Mouse (Mus musculus): ENCODE data around the gene Fmnl2.

Fmnl2 gene

DNA sequence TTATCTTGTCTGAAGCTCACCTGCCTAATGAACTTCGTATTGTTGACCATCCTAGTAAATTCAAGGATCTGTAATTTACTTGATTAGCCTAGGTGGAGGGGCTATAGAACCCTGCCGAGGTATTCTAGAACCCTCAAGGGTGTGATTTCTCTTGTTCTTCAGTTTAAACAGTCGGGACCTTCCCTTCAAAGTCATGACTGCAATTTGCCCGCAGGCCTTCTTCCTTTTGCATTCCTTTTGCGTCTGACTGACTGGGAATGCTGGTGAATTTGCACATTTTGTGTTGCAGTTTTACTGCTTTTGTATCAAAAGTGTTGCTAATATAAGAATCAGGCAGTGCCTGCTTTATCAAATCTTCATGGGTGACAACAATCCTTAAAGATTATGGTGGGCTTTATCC lies 46.9 kb downstream of the Fmnl2 start:
- in situ Hi-C loops (cut with MboI, MseI), result no loop called here

GRCm38 (mm10) chr2:52913311-52913710 lies 55.7 kb downstream of the Fmnl2 start:
- in situ Hi-C loops (cut with MboI, MseI), result loop anchor here (10.0 kb wide), 1 partner anchor 1889 kb away; no protein-coding TSS in a partner anchor

- in situ Hi-C loops (cut with MboI, MseI), result loop anchor here (10.0 kb wide), 1 partner anchor 1889 kb away; no protein-coding TSS in a partner anchor
Measured at GRCm38 (mm10) chr2:52913746-52914145, 56.1 kb downstream of the Fmnl2 start.

GRCm38 (mm10) chr2:52915536-52915935 lies 57.9 kb downstream of the Fmnl2 start:
- in situ Hi-C loops (cut with MboI, MseI), result loop anchor here (10.0 kb wide), 1 partner anchor 1891 kb away; no protein-coding TSS in a partner anchor

DNA sequence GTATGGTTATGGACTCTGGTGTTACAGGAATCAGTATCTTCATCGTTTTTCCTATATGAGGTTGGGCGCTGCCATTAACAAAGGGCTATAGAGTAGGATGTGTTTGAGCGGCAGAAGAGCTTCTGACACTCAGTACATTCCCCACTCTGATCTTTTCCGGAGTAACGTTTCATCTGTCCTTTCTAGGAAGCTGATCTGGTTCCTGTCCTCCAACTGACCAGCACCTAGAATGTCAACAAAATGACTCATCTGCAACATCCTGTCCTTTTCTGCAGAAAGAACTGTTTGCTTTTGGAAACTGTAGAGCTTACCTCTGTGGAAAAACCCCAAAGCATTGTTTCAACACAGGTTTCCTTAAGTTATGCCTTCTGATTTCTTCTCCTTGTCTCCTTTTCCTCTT lies 60.4 kb downstream of the Fmnl2 start:
- in situ Hi-C loops (cut with MboI, MseI), result loop anchor here (10.0 kb wide), 1 partner anchor 1893 kb away; no protein-coding TSS in a partner anchor

GRCm38 (mm10) chr2:52920701-52921435 lies 63.2 kb downstream of the Fmnl2 start:
- in situ Hi-C loops (cut with MboI, MseI), result no loop called here

GRCm38 (mm10) chr2:52925062-52925461 lies 67.4 kb downstream of the Fmnl2 start:
- in situ Hi-C loops (cut with MboI, MseI), result no loop called here

DNA sequence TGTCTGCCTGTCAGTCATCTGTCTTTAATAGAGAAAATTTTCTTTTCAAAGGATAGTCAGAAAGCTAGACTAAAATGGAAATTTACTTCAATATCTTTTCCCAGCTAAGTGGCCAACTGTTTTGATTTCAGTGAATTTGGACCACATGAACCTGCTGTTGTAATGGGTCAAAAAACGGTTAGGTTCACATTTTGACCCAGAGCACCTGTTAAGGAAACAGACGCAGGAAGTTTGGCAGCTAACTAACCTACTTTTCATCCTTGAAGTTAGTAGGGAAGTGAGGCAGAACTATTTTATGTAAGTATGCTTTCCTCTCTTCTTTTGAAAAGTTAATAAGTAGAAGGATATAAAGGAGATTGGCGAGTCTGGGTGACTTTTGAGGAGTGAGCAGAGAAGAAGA lies 69.7 kb downstream of the Fmnl2 start:
- in situ Hi-C loops (cut with MboI, MseI), result no loop called here

GRCm38 (mm10) chr2:52927858-52928301 lies 70.2 kb downstream of the Fmnl2 start:
- in situ Hi-C loops (cut with MboI, MseI), result no loop called here

GRCm38 (mm10) chr2:52928401-52928800 lies 70.7 kb downstream of the Fmnl2 start:
- in situ Hi-C loops (cut with MboI, MseI), result no loop called here

GRCm38 (mm10) chr2:52930106-52930868 lies 72.6 kb downstream of the Fmnl2 start:
- in situ Hi-C loops (cut with MboI, MseI), result no loop called here

- in situ Hi-C loops (cut with MboI, MseI), result no loop called here
Measured at GRCm38 (mm10) chr2:52931315-52931714, 73.7 kb downstream of the Fmnl2 start.

- in situ Hi-C loops (cut with MboI, MseI), result no loop called here
Measured at GRCm38 (mm10) chr2:52935906-52936305, 78.2 kb downstream of the Fmnl2 start.

DNA sequence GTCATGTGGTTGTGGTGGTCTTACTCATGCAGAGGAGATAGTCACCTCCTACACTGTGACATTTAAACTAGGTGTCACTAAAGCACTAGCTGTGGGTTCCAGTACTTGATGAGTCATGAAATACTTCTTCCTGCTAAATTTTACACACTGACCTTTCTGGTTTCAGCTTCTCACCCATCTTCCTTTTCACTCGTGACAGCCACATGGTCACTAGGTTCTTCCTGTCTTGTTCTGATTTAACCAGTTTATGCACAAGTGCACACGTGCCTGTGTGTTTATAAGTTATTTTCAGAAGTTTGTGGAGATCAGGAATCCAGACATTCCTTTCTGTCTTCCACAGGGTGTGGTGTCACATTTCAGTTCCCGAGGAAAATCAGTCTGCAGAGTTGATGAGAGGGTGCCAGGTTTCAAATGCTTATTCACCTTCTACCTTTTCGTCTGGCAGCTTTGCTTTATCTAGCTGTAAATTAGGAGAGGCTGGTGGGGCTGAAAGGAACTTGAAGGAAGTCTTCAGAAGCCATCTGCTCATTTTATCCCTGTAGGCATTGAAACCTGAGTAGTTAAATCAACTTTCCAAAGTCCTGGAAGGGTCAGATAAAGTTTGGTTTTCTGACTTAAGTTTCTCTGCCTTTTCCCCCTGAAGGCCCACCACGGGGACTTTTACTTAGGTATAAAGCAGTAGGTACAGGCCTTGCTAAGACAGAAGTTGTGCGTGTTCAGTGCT lies 80.9 kb downstream of the Fmnl2 start:
- in situ Hi-C loops (cut with MboI, MseI), result no loop called here

DNA sequence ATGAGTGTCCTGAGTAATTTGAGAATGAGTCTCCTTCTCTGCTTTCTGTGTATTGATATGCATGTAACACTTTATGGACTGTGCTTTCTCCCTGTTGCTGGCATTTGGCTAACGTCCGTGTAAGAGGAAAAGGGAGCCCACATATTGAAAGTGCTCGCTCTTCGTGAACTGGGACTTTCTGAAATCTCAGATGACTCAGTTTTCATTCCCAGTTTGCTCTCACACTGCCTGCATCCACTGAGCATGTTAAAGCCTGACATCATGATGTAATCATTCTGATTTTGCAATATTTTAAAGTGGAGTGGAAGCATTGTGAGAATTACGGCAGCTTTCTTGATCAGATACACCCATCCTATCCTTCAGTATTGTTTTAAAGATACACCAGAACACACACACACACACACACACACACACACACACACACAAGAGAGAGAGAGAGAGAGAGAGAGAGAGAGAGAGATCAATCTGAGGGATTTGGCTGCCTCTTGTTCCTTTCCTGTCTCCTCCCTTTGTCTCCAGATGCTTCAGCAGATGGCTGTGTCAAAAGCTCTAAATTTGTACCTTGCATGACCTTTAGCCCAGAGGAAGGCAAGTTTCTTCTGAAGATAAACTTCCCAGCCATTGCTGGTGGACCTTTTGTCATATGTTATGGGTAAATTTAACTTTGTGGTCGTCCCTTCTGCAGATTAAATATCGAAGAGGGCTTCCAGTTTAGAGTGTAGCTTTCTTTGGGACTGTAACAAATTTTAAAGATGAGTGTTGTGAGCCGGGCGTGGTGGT lies 86.2 kb downstream of the Fmnl2 start:
- in situ Hi-C loops (cut with MboI, MseI), result no loop called here

DNA sequence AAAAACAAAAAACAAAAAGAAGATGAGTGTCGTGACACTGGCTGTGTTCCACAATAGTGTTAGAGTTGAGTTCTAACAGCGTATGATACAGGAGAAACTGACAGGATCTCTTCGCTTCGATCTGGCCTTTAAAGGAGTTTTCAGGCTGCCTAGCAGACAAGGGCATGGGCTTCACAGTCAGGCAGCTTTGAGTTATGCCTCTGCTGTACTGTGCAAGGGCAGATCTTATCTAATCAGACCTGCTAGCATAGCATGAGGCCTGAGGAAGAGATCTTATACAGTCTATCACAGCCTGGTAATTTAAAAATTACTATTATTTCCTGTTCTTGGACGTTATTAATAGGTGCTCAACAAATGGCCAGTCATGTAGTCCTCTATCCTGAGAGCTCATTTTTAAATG lies 86.9 kb downstream of the Fmnl2 start:
- in situ Hi-C loops (cut with MboI, MseI), result no loop called here

DNA sequence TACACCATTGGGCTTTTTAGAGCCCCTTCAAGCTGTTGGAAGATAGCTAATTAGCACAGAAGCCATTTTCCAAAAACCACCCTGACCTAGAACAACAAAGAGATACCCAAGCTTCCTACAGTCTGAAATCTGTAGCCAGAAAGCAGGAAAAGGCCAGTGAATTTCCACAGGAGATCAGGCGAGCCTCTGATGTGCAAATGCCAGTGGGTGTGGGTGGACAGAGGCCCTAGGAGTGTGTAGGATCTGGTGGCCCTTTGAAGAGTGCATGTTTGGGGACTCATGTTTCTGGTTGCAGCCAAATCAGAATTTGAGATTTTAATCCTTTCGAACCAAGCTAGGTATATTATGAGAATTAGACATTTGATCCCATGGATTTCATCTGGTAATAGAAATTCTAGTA lies 88.4 kb downstream of the Fmnl2 start:
- in situ Hi-C loops (cut with MboI, MseI), result no loop called here

DNA sequence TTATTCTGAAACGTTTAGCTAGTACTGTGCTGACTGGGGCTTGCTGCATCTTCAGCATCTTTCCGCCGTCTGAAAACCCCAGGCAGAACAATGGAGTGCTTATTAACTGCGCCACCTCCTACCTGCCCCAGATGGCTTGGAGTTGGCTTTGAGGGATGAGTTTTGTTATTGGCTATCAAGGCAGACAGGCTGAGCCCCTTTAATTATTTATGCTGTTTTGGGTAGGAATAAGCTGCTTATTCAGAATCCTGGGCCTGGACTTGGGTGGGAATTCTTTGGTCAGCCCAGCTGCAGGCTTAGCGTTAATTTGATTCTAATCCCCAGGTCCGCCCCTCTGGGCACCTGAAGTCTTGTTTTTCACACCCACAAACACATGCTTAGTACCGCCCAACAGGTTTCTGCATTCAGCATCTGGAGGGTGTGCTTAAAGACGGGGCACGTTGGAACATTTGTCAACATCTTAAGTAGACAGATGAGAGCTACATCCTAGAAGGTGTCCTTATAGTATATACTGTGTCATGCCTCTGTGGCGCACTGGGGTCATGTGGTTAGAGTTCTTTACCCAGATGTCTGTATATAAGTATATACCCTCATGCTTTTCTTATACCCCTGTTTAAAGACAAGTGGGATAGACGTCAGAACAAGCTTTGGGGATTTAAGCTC lies 89.0 kb downstream of the Fmnl2 start:
- in situ Hi-C loops (cut with MboI, MseI), result no loop called here

DNA sequence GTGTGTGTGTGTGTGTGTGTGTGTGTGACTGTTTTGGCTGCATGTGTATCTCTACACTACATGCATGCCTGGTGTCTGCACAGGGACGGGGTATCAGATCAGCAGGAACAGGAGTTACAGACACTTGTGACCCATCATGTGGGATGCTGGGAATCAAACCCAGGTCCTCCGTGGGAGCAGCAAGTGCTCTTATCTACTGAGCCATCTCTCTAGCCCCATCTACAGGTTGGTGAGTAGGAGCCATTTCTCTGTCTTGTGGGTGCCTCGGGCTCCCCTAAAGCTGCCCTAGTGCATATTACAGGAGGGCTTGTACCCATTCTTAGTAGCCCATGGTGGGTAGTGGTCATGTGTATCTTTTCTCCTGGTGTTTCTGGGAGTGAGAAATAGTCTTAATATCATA lies 90.7 kb downstream of the Fmnl2 start:
- in situ Hi-C loops (cut with MboI, MseI), result no loop called here

- in situ Hi-C loops (cut with MboI, MseI), result no loop called here
Measured at GRCm38 (mm10) chr2:52949556-52949955, 91.9 kb downstream of the Fmnl2 start.

DNA sequence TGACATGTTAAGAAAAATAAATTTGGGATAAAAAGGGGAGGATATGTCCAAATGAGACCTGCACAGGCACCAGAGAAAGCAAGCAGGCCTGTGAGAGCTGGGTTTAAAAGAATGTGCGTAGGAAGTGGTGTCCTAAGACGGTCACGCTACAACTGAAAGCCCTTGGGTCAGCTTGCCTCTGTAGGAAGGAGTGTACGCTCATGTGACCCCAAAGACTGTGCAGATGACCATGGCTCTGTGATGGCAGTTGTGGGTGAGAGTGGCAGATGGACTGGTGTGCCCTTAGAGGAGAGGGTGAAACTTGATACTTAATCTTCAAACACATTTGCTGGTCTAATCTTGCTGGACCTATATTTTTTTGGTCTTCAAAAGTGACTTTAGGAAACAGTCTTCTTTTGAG lies 92.6 kb downstream of the Fmnl2 start:
- in situ Hi-C loops (cut with MboI, MseI), result no loop called here

Measured in regulatory T cell (primary cell).